Mouse (Mus musculus): ENCODE measurements around the gene Kazald1.

DNA sequence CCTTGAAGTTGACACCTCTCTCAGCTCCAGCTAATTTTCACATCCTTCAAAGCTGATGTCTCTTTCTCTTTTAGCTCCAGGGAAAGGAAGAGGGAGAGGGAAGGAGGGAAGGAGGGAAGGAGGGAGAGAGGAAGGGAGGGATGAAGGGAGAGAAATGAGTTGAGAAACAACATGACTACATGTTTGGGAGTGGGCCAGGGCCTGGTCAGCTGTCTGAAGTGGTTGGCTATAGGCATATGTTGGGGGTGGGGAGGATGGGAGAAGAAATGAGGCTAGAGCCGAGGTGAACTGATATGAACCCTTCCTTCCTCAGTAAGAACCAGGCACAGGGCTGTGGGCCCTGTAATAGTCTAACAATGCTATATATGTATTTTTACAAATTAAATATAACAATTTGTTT lies 30.6 kb downstream of the Kazald1 start:
- TF ChIP-seq POLR2A (IDR thresholded peaks at IDR 0.05; ENCODE audit: borderline replicate concordance, extremely low read depth, low read depth, low read length) (no peak), CTCF (IDR thresholded peaks at IDR 0.05; ENCODE audit: insufficient read depth, low read length) (no peak)

Data from lung, adult 2 months (tissue).